In the genomic region with DNA sequence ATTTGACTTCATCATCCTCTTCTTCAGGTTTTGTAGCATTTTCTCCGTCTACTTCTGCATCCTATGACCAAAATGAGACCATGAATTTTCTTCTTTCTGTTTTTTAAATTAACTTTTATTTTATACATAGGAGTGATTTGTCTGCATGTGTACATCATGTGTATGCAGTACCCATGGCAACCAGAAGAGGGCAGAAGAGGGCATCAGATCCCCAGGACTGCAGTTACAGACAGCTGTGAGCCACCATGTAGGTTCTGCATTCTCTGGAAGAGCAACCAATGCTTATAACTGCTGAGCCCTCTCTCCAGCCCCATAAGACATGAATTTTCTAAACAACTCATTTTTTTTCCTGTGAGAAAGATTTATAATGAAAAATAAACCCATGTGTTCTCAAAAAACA, we compare ENCODE assay signal across 8 mouse cellular contexts. TPM values are rescaled to one million over a fixed set of nuclear protein-coding genes. Genes with fewer than 3 reads are reported as not detected.
A peak's percentile ranks its signal among the peaks of the same experiment; 100 is the strongest.
DNase-seq lines count a peak whose midpoint lies in the region; ATAC-seq lines count a peak whose summit lies in the region.

No protein-coding gene starts in this region.

- H3K4me3 ChIP-seq in neural tube, embryonic 15.5 days (replicated peaks): no peak overlapping the region

- peak; percentile 73 for DNase-seq in heart, adult 11 months
- no peak for DNase-seq in heart, adult 18-20 months
- DNase-seq in neural tube, embryonic 10.5 days (ENCODE audit: extremely low spot score, low spot score): peak; percentile 41
- peak; percentile 13 for DNase-seq in adrenal gland, postnatal 25 days
- DNase-seq in kidney, postnatal 10 days: peak; percentile 64
- no peak for DNase-seq in urinary bladder, postnatal 4 days (ENCODE audit: low spot score in 2 of 2)

- H3K36me3 ChIP-seq in neural tube, embryonic 15.5 days: no peaks in the 10 kb centered on the region

- 56% methylated on average over 1 of the region's 1 CpGs for WGBS in neural tube, embryonic 15.5 days

- no peak overlapping the region for H3K4me2 ChIP-seq in neural tube, embryonic 15.5 days

- no peak overlapping the region for H3K27ac ChIP-seq in neural tube, embryonic 15.5 days (replicated peaks)

- no peaks in the 10 kb centered on the region for H3K9me3 ChIP-seq in neural tube, embryonic 15.5 days (replicated peaks)

- no peaks in the 10 kb centered on the region for H3K4me1 ChIP-seq in neural tube, embryonic 15.5 days

- ATAC-seq in neural tube, embryonic 15.5 days (ENCODE audit: low FRiP score): no peak
- ATAC-seq in neutrophil, adult 5-6 weeks (ENCODE audit: extremely low read depth, insufficient number of reproducible peaks, low FRiP score, poor library complexity, severe bottlenecking): 0 out of 2 replicates have a peak, but pooled peaks have one; percentile 39

- no peaks in the 10 kb centered on the region for H3K27me3 ChIP-seq in neural tube, embryonic 15.5 days (replicated peaks)

- H3K9ac ChIP-seq in neural tube, embryonic 15.5 days (replicated peaks): no peak overlapping the region

RNA-seq across cellular contexts. Expression of gene Psmc2, which starts 28.9 kb away (rescaled TPM):
- total RNA-seq in heart, adult 18-20 months (2021): 10 to 100 TPM; 92.8 to 99.7 TPM
- polyA plus RNA-seq in neural tube, embryonic 15.5 days (2015; fragmentation: Nextera tagmentation; extraction: Ambion mirVana): 186 and 189 TPM in 2 replicates
- total RNA-seq in adrenal gland, postnatal 25 days (2021): 149 and 157 TPM in 2 replicates
- 29.7 and 50.6 TPM in 2 replicates for total RNA-seq in neutrophil, adult 5-6 weeks (2017)

RNA-seq across cellular contexts. Expression of gene Dnajc2, which starts 28.9 kb away (rescaled TPM):
- 10 to 100 TPM; 21.4 to 22.3 TPM for total RNA-seq in heart, adult 18-20 months (2021)
- polyA plus RNA-seq in neural tube, embryonic 15.5 days (2015; fragmentation: Nextera tagmentation; extraction: Ambion mirVana): 69.9 and 77.8 TPM in 2 replicates
- total RNA-seq in adrenal gland, postnatal 25 days (2021): 29.3 and 38.8 TPM in 2 replicates
- 80.3 and 83.1 TPM in 2 replicates for total RNA-seq in neutrophil, adult 5-6 weeks (2017)

RNA-seq across cellular contexts. Expression of gene Slc26a5, which starts 51.4 kb away (rescaled TPM):
- total RNA-seq in heart, adult 18-20 months (2021): not detected
- polyA plus RNA-seq in neural tube, embryonic 15.5 days (2015; fragmentation: Nextera tagmentation; extraction: Ambion mirVana): 0.27 and 0.45 TPM in 2 replicates
- total RNA-seq in adrenal gland, postnatal 25 days (2021): not detected in 2 replicates
- total RNA-seq in neutrophil, adult 5-6 weeks (2017): not detected in 2 replicates

Comparison
In these comparisons a context has a peak if more than half of its experiments do, and no peak if none do; other contexts are left out.
1. DNase-seq: peak in heart, adult 11 months (single experiment), neural tube, embryonic 10.5 days (single experiment), adrenal gland, postnatal 25 days (single experiment) and kidney, postnatal 10 days (single experiment); none in heart, adult 18-20 months (0 of 2) and urinary bladder, postnatal 4 days (0 of 2).